Mouse (Mus musculus) heart, postnatal 0 days (tissue): ENCODE results near the gene Wfs1.

ENCODE experiments used
- CTCF ChIP-seq: IDR thresholded peaks from 2 replicates; pipeline ENCODE4 v1.5.1; 2016; ENCODE audit warnings: antibody characterized with exemption, control low read depth, low read depth
- EP300 ChIP-seq: IDR thresholded peaks from 2 replicates; pipeline ENCODE4 v1.6.1; 2016; ENCODE audit warnings: antibody characterized with exemption, low read depth

GRCm38 (mm10) chr5:37028104-37028485 is 39.1 kb upstream of the Wfs1 start:
- TF ChIP-seq CTCF (no peak), EP300 (no peak)
